Mouse (Mus musculus) erythroid progenitor cell, adult 5-6 weeks (primary cell): Measurements from ENCODE around the gene Gramd4. TPM values are rescaled to one million over a fixed set of nuclear protein-coding genes. Genes with fewer than 3 reads are reported as not detected.
"Not testable (repeated sequence)": the region's sequence is repeated elsewhere in the genome, so short reads cannot be mapped to it uniquely, and the experiment has no call there.

Source experiments
- ATAC-seq: replicated peaks from 2 replicates; pipeline ENCODE4 v1.8.0; 2016; ENCODE audit warnings: moderate number of reproducible peaks, mild to moderate bottlenecking, moderate TSS enrichment, inconsistent platforms; ENCODE audit not compliant: poor library complexity, low FRiP score, severe bottlenecking
- total RNA-seq, 2 experiments: library from RNA; stranded (forward) in 1 of 2; stranded (reverse) in 1 of 2; fragments of 150-400 nt in 1 of 2; fragments of 186-747, 209-891 nt in 1 of 2; gene quantifications; 2 replicates each; pipeline versions ENCODE4 v1.2.3 to v1.2.4; 2015 to 2017; ENCODE audit warnings: low replicate concordance in 2 of 2

Gramd4 gene
- total RNA-seq, 2 experiments from 2014 or later, result 16.8 to 18.9 TPM

DNA sequence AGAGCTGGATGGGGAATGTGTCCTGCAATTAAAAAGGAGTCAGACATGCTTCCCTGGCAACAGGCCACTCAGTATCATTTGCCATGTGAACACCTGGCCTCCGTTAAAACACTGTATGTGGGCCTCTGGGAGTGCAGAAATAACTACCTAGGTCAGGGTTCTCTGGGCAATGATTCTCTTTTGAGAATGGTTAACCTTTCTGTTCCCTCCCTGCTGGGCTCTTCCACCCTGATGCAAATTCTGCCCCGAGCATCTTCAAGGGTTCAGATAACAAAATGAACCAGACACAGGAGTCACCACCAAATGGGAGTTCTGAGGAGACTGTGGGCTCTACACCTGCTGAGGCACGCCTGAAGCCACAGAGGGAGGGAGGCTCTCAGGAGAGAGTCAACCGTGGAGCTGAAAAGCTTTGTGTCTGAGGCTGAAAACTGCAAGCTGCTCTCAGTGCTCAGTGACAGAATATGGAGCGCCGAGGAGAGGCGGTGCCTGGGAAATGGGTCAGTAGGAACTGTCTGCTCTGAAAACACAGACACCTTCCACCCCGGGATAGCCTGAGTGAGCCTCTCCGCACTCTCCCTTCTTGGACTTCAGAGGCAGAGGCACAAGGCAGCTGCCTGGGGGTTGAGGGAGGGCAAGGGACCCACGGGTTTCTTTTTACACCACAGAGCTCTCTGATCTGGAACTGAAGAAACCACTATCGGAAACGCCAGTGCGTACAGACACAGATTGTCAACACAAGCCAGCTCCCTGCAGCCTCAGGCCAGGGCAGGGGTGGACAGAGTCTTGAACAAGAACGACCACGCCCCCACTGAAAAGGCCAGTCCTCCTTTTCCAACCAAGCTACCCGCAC, 115.9 kb downstream of the Gramd4 start:
- no peak for ATAC-seq

DNA sequence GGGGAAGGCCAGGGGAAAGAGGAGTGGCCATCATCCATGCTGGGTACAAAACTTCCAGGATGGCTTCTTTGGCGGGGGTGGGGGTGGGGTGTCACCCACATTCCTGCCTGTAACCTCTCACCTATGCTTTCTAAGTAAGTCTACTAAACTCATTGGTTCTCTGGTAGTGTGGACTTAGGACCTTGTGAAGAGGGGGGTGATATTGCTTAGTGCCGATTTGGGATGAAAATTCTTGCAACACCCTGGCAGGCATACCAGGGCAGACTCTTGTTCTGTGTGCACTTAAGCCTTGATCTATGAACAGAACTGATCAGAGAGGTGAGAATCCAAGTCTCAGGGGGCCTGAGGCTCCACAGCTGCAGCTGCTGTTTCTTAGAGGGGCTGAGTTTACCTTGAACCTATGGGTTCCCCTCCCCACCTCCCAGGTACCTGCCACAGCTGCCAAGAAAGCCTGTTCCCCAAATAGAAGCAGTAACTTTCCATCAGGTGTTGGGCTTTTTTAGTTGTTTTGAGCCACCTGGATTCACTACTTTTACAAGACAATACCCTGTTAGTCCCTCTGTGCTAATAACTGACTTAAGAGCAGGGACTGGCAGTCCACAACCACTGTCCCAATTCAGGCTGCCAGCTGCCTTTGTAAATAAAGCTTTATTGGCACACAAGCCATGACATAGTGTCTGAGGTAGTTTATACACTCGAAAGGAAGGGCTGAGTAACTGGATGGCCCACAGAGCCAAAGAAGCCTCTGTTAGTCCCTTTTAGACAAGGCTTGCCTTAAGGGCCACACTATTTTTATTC, 118.0 kb downstream of the Gramd4 start:
- ATAC-seq, result no peak

DNA sequence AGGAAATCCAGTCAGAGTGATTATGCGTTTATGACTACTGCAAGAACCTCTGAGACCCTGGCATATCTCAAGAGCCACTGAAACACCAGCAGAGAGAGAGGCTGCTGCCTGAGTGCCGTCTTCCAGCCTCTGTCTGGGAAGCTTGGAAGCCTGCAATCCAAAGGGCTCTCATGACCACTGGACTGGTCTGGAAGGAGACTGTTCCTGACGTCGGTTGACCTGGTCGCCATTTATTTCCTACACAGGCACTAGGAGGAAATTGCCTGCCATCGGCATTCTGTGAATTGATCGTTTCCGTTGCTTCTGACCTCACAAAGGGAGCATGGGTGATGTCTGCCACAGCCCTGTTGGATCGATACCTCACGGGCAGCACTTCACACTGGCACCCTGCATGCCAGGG, 118.7 kb downstream of the Gramd4 start:
- no peak for ATAC-seq

DNA sequence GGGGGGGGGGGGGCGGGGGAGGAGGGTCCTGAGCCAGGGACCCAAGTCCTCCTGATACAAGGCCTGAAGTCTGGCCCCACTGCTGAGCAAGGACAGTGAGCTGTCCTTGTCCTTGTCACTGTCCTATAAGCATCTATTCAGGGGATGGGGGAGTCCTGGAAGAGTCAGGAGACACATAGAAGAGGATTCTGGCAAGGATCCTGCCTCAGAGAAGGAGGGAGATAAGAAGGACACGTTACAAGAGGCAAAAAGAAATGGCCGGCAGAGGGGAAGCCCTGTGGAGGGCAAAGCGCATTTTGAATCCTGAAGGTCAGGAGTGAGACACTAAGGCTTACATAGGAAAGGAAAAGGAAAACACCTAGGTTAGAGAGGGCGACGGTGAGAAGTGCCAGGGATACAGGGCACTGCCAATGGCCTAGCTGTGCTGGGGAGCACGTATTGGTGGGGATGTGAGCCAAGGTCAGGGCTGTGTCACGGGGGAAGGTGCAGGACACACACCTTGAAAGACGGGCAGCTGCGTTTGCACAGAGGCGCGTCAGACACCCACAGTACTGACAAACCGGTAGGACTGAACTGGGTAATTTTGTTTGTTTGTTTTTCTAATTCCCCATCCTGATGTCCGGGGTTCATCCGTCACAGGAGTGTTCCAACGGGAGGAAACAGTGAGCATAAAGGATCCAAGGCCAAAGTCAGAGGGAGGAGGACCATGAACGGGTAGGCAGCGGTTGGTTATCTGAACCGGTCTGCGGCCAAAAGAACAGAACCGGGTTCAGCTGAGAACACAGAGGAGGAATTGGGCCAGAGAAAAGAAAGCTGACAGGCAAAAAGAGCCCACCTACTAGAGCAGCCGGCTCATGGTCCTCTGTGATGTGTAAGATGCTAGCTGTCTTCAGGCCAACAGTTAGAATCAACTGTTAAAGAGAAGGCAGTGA, 119.5 kb downstream of the Gramd4 start:
- ATAC-seq, result no peak

DNA sequence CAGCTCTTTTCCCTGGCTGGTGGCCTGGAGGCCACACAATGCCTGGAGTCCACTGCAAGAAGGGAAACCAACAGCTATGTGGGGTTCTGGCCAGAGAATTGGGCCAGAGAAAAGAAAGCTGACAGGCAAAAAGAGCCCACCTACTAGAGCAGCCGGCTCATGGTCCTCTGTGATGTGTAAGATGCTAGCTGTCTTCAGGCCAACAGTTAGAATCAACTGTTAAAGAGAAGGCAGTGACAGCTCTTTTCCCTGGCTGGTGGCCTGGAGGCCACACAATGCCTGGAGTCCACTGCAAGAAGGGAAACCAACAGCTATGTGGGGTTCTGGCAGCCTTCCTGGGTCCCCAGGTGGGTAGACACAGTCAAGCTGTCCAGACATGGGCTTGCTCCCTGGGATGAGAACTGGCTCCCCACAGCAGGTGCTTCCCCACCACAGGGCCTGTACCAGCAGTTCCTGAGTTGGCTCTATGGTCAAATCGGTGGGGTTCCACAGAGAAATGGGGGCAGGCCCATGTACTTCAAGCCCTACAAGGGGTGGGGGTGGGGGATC, 120.3 kb downstream of the Gramd4 start:
- ATAC-seq, result not testable (repeated sequence)

DNA sequence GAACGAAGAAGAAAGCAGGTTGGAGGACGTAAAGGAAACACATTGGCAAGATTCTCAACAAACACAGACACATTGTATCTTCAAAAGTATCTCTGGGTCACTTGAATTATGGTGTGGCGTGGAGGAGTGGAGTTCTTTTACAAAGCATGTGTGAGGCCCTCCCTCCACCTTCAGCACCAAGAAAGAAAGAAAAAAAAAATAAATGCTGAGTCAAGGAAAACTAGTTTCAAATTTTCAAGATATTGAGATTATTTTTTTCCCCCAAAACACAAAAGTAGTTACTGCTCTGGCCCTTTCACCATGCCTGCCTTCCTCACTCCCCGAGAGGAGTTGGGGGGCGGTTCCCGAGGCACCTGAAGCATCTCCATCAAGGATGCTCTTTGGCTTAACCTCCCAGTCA, 121.1 kb downstream of the Gramd4 start:
- no peak for ATAC-seq

DNA sequence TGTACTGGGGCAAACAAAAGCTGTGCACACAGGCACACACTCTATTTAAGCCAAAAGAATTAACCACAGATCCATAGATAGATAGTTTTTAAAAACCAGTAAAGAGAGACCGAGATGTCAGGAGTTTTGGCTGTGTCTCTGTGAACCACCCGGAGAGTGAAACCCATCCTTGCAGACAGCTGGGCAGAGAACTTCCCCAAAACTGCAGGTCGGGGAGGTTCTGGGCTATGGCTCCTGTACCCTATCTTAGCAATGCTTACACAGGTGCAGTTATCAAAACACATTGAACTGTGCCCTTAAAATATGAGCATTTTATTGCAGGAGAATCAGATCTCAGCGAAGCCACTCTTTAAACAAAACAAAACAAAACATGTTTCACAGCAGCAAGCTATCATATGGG, 122.9 kb downstream of the Gramd4 start:
- no peak for ATAC-seq

DNA sequence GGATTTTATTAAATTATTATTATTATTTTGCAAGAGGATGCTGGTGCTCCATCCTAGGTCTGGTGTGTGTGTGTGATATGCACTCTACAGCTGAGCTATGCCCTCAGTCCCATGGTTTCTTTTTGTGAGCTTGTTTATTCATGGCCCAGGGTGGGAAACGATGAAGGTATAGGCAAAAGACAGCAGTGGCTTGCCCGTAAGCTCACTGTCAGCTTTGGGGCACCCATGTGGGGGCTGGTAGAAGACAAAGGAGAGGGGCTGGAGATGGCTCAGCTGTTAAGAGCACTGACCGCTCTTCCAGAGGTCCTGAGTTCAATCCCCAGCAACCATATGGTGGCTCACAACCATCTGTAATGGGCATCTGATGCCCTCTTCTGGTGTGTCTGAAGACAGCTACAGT, 123.8 kb downstream of the Gramd4 start:
- ATAC-seq, result not testable (repeated sequence)

DNA sequence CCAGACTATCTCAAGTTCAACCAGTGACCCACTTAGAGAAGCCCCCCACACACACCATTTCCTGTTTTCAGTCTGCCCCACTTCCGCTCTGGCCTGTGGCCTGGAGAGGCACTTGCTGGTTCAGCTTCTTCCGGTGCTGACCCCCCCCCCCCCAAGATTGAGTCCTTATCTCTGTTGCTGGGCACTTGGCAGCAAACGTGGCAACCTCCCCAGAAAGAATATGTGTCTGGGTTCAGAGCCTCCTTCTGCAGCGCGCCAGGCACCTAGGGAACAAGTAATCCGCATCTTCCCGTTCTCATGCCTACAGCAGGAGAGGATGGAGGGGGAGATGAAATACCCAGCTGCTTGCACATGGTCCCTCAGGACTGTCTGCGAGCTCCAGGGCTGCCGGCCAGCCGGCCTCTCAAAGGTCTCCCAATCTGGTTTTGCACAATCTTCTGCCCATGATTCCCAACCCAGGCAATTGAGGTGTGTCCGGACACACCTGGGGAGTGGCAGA, 124.5 kb downstream of the Gramd4 start:
- ATAC-seq, result no peak

DNA sequence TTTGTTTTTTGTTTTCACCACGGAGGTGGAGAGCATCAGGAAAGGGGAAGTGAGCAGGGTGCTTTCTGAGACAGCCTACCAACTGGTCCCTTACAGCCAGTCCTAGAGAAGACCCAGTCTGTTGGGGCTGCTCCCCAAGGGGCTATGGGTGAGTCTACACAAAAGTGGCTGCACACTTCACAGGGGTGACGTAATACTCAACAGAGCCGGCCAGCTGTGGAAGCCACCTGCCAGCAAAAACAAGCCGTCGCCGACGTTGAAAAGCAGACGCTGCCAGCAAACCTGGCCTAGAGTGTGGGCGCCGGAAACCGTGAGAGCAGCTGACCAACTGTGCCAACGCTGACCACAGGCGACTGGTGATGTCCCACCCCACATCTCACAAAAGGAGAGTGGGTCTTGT, 125.2 kb downstream of the Gramd4 start:
- no peak for ATAC-seq

DNA sequence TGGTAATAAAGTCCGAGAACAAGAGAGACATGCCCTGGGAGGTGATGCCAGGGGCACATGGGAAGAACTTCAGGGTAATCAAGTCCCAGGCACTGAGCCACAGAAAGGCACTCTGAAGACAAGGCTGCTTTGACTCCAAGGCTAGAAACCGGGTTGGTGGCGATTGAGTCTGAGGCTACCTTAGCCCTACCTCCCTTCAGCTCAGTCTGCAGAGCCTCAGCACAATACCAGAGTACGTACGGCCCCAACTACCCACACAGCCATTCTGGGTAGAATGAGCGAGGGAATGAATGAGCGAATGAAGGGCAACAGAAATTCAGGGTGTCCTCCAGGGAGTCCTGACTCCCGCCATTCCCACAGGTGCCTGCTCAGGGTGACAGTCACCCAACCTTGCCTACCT, 126.0 kb downstream of the Gramd4 start:
- no peak for ATAC-seq

DNA sequence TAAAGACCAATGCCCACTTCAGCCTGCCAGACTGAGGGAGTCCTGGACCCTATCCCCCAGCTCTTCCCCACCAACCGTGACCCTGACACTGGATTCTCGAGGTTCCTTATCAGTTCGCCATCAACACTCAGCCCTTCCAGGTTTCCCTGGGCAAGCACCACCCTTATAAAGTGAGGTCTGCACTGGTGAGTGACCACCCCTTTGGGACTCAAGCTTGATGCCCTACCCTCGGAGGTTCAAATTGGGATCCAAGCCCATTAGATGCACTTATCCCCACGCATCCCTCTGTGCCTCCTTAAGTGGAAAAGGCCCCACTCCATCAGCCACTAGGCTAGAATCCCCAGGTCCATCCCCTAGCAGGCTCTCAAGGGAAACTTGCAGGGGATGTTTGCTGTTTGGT, 126.6 kb downstream of the Gramd4 start:
- ATAC-seq, result no peak

DNA sequence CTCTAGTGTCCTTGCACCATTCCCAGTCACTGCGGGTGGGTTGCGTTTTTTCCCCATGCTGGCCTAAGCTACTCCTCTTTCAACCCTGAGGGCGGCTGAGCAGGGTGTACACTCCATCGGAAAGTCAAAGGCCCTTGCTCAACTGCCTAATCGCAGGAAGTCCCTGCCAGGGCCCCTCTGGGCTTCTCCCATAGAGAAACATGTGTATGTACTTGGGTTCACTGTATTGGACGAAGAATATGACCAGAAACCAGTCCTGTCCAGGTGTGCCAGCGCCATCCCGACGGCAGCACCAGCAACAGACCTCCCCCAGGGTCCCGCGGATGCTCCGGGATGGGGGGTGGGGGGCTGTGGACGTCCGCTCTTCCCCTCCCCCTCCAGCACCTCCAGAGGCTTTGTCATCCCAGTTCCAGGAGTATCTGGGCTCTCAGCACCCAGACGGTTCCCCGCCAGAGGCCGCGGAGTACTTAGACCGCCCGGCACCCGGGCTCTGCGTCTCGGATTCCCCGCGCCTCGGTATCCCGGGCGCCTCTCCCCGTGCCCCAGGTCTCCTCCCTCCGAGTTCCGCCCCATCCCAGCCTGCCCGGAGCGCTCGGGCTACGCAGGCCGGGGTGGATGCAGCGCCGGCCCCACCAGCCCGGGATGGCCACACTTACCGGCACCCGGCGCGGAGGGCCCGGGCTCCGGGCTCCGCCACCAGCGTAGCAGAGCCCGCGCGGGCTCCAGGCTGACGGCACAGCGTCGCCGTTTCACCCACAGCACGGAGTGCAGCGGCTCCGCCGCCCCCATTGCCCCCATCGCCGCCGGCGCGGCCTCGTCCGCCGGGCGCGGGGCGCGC, 127.6 kb downstream of the Gramd4 start:
- no peak for ATAC-seq

DNA sequence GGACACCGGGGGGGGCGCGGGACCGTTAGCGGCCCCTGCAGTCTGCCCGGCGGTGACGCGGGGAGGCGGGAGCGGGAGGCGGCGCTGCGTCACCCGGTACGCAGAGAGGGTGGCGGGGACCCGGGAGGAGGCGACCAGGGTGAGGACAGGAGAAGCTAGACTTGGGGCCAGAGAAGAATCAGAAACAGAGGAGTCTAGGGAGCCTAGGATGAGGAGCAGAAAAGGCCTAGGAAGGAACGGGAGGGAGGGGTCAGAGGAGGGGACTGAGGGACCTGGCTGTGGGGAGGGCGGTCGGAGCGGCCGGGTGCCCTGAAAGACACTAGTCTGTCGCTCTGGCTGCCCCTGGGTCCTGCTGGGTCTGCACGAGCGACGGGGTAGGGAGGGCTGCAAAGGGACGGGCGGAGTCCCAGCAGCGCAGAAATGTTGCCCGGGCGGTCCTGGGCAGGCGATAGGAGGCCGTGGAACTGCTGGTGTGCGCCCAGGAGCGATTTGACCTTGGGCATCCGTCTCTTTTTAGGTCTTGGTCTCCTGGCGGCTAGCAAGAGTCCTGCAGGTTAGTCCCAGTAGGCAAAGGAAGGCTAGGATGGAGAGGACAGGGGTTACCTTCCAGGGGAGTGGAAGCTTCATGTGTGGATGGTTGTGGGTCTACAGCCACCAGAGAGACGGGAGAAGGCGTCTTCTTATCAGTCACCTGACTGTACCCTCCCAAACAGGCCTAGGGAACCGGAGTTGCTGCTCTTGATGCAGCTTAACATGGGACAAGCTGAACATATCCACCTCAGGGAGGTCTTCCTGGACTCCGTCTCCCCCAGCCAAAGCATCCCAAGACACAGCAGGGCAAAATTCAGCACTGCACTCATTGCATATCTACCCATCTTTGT, 128.4 kb downstream of the Gramd4 start, which contains the start of gene Cerk:
Gene Cerk, minus strand, starts transcription at position 453 of the 881 bp plus-strand sequence.
- ATAC-seq, result no peak

DNA sequence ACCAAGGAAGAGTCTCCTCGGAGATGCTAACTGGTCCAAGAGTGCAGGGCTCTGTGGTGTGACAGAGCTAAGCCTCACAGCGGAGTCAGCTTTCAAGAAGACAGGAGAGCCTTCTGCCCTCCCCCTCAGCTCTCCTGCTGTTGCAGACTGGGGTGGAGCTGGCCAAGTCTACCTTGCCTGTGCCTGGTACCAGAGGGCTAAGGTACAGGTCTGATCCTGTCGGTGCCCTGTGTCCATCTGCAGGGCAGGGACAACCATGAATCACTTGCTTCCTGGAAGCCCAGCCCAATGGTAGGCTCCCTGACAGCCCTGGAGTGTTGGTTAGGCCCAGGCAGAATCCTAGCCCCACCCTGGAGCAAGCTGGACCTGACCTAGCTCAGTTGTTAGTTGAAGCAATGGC, 129.2 kb downstream of the Gramd4 start:
- ATAC-seq, result no peak
